Mouse (Mus musculus): Measurements from ENCODE around the gene Otud1.
A peak's percentile ranks its signal among the peaks of the same experiment; 100 is the strongest.

Otud1 gene

DNA sequence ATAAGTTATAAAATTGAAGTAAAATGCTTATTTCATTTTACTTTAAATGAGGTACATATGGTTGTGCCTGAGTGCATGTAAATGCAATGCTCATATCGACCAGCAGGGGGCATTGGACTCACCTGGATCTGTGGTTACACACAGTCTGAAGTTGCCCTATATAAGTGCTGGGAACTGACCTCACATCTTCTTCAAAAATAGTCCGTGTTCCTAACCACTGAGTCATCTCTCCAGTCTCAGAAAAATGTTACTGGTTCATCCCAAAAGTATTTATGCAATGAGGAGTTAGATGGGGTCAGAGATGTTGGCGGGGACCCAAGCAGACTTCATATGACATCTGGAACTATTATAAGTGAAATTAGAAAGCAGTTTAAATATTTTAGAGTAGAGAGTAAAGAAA is 25.4 kb downstream of the Otud1 start:
- DNase-seq, result peak; percentile 70

DNA sequence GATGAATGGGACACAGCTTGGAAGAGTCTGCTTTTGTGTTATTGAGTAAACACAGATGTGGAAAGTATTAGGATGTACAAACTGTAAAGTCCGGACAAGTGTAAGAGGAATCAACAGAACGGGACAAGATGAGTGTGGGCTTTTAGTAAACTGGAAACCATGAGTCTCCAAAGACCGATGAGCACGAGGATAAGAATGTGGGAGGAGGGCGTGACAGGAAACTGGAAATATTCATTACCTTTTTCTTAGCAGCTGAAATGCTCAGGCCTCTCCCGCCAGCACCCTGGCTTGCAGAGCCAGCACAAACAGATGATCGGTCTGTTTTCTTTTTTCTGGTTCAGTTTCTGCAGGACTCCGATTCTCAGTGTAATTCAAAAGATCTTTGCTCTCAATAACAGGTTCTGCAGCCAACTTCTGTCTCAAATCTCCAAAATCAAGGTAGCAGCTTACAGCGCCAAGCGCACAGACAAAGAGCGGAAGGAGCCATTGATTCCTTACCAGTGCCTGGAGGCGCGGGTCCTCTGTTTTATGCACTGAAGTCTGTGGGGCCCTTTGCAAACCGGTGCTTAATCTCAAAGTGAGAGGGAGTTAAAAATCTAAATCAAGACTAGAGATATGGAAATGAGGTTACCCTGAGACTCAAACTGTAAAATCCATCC is 28.1 kb downstream of the Otud1 start:
- no peak for DNase-seq

DNA sequence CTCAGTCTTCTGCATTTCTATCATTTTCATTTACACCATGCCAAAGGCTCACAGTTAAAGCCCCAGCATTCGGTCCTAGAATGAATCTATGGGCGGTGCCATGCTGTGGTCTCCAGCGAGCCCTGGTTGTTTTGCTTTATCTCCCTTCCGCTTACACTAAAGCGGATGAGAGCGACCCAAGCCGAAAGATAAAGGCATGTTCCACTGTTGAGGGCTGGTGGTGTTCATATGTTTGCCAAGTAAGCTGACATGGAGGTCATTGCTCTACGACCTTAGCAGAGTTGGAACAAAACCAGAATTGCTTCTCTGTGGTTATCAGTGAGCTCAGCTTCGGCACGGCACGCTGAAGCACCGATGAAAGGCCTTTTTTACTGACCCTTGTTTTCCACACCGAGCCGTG is 32.5 kb downstream of the Otud1 start:
- DNase-seq, result no peak

DNA sequence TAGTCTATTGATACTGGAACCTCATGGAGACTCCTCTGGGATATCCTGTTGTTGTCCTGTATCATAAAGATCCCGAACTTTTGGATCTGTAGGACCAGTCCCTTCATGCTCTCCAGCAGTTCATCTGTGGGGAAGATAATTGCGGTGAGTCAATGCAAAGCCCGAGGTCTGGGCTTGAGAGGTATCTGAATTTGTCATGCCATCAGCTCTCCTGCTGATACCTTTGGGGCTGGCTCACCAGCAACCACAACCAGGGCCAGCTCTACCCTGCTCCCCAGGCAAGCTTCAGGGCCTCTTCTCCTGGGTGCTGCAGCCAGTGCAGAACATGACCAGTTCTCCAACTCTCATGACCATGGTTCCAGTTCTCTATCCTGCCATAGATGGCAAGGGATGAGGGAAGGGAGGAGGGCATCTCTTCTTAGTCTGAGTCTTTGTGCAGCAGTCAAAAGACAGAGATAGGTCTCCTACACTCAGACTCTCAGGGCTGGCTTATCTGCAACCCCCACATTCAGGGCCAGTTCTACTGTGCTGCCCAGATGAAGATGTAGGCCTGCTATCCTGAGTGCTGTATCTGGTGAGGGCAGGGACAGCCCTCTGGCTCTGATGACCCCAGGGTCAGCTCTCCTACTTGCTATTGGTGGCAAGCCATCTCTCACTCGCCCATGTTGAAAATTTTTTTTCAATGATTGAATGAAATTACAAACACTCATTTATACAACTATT is 42.2 kb downstream of the Otud1 start:
- no peak for DNase-seq

DNA sequence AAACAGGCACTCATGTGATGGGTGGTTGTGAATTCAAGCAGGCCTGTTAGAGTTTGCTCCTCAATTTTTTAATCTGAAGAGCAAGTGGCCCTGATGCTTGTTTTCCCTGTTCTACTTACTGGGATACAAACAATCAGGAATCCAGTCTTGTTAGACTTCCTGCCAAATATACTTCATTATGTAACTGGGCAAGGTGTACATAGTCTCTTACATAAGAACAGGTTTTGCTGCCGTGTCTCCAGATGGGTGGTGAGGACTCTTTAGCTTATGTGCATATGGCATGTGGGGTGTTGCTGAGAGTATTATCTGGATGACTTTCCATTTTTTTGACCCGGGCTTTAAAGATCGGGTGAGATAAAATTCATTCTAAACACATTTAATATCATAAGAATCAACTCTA is 43.8 kb downstream of the Otud1 start:
- DNase-seq, result no peak

DNA sequence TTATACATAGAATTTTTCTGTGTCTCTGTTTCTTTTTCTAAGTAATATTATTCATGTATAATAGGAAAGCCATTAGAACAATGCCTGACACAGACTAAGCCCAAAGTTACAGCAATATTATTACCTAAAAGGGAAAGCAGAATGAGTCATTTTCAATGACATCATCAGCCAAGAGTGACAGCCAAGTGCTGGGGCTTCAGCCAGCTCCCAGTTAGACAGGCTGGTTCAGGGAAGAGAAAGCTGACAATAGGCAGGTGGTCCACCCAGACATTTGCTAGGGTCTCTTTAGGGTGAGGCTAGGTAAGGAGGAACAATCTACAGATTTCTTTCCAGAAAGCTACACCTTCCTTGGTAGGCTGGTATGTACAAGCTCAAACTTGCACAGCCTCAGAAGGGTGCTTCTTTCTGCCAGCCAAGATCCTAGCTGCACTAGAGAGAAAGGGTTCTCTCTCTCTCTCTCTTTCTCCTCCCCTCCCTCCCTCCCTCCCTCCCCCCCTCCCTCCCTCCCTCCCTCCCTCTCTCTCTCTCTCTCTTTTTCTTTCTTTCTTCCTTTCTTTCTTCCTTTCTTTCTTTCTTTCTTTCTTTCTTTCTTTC is 45.6 kb downstream of the Otud1 start:
- no peak for DNase-seq

DNA sequence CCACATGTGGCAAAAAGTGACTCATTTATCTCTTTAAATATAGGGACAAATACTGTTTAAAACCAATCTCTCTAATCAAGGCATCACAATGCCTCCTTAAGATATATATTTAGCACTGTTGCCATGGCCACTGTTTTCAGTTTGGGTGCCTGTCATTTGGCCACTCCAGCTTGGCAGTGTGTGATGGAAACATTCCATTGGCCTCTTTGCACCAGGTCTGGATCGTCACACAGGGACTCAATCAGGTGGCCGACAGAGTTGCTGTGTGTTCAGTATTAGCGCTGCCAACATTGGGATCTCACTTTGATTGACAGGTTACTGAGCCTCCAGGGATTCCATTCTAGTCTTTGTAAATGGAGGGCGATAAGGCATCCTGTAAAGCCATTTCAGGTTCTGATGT is 46.1 kb downstream of the Otud1 start:
- no peak for DNase-seq

DNA sequence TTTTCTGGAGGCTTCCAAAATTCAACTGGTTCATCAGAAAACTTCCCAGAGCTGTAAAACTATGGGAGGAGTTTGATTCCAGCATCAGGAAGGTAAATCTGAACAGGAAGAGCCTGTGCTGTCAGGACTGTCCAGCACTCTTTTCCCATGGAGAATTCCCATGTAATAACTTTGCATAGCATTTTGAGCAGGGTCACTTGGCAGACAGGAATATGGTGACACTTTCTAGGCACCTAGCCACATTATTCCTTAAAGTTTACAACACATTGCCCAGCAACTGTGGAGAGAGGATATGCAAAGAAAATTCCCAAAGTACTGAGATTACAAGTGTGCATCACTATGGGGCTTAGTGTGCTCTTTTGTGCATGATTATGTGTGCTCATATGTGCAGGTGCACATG is 46.7 kb downstream of the Otud1 start:
- peak; percentile 25 for DNase-seq

DNA sequence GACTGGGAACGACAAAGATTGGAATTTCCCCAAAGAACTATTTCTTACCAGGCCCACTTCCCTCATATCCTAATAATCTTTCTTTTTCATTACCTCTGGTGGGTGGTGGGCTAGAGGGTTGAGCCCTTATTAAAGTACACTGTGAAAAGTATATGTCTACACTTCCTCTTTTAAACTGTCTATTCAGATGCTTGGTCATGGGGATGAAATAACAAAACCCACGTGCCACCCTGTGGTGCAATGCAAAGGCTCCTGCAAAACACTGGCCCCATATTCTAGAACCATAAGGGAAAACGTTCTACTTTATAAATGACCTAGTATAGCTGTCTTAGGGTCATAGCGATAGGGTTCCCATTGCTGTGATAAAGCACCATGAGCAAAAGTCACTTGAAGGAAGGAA is 49.3 kb downstream of the Otud1 start:
- DNase-seq, result no peak

All from kidney, postnatal 10 days (tissue).